Mouse (Mus musculus): Measurements from ENCODE around the gene Ppp6c. TPM values are rescaled to one million over a fixed set of nuclear protein-coding genes. Genes with fewer than 3 reads are reported as not detected.

The Ppp6c gene
- polyA plus RNA-seq, 1 experiment from 2014 or later = 91.7 TPM

DNA sequence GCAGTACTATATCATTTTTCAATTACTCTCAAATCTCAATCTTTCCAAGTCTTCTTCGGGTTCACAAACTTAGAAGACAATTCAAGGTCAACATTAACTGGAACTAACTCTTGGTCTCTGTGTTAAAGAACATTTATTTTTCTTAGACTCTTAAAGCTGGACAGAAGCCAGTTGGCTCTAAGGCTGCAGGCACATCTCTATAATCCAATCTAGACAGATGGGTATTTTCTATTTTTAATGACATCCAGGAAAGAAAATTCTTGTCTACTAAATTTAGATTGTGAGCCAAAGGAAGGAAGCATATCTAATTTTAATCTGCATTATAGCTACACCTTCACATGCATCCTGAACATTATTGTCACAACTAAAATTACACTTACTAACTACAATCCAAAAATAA, 68.3 kb downstream of the Ppp6c start:
- WGBS = 91% methylated on average over 1 of the region's 1 CpGs
- DNase-seq (ENCODE audit: low spot score) = peak; percentile 41

DNA sequence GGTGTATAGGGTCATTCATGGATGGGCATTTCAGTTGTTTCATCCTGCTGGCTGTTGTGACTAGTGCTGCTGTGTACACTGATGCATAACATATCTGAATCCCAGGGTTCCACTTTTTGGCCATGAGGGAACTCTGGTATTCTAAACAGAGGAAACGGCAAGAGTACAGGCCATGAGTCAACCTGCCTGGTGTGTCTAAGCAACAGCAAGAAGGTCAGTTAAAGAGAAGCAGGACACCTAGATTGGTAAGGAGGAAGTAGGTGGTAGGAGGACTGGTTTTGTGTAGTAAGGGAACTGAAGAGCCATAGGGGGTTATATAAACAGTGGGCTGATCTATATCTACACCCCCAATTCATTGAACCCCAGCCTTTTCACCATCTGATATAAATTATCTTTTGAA, 69.4 kb downstream of the Ppp6c start:
- no peak overlapping the region for H3K27ac ChIP-seq (ENCODE audit: low read depth, low read length)
- 97% methylated on average over 1 of the region's 1 CpGs for WGBS

More for the DNA sequence above, 68.3 kb downstream of the Ppp6c start:
- no peak overlapping the region for H3K4me3 ChIP-seq (ENCODE audit: low read depth, low read length)
- H3K9ac ChIP-seq (ENCODE audit: low read length) = no peak overlapping the region
- ATAC-seq = no peak
- no peaks in the 10 kb centered on the region for H3K27me3 ChIP-seq (replicated peaks; ENCODE audit: control insufficient read depth, insufficient read depth, low read length)
- no peak overlapping the region for H3K4me2 ChIP-seq (ENCODE audit: low read length)
- no peaks in the 10 kb centered on the region for H3K9me3 ChIP-seq (replicated peaks; ENCODE audit: control insufficient read depth, low read length)
- H3K4me1 ChIP-seq (ENCODE audit: control insufficient read depth, insufficient read depth, low read length) = no peaks in the 10 kb centered on the region
- no peak overlapping the region for H3K27ac ChIP-seq (ENCODE audit: low read depth, low read length)
- H3K36me3 ChIP-seq (ENCODE audit: control insufficient read depth, insufficient read depth, low read length) = peaks cover 7% of the 10 kb centered on the region; the same call in 1 of the 2 replicates

DNA sequence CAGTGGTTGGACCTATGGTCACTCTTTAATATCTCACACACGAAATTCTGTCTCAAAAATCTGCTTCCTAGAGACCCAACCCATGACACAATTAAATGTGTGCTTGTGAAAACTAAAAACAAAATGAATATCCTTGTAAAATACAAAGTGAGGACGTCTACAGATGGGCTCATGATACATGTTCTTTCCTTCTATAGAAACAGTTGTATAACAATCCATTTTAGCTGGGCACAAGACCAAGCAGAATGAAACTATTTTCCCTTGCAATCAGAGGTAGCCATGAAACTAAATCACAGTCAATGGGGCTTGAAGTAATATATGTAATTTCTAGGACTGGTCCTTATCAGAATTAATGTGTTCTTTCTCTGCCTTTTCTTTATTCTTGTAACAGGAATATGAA, 75.3 kb downstream of the Ppp6c start:
- Histone ChIP-seq H3K36me3 (ENCODE audit: control insufficient read depth, insufficient read depth, low read length) (no peaks in the 10 kb centered on the region), H3K27me3 (replicated peaks; ENCODE audit: control insufficient read depth, insufficient read depth, low read length) (no peaks in the 10 kb centered on the region), H3K27ac (ENCODE audit: low read depth, low read length) (no peak overlapping the region), H3K4me1 (ENCODE audit: control insufficient read depth, insufficient read depth, low read length) (no peaks in the 10 kb centered on the region), H3K9me3 (replicated peaks; ENCODE audit: control insufficient read depth, low read length) (no peaks in the 10 kb centered on the region), H3K4me3 (ENCODE audit: low read depth, low read length) (no peak overlapping the region), H3K9ac (ENCODE audit: low read length) (no peak overlapping the region), H3K4me2 (ENCODE audit: low read length) (no peak overlapping the region)
- WGBS = 85% methylated on average over 2 of the region's 2 CpGs
- ATAC-seq = no peak
- DNase-seq (ENCODE audit: low spot score) = no peak

More for the DNA sequence above, 69.4 kb downstream of the Ppp6c start:
- Histone ChIP-seq H3K9ac (ENCODE audit: low read length) (no peak overlapping the region), H3K9me3 (replicated peaks; ENCODE audit: control insufficient read depth, low read length) (no peaks in the 10 kb centered on the region), H3K4me2 (ENCODE audit: low read length) (no peak overlapping the region), H3K27me3 (replicated peaks; ENCODE audit: control insufficient read depth, insufficient read depth, low read length) (no peaks in the 10 kb centered on the region), H3K36me3 (ENCODE audit: control insufficient read depth, insufficient read depth, low read length) (peaks cover 7% of the 10 kb centered on the region; the same call in 1 of the 2 replicates), H3K4me3 (ENCODE audit: low read depth, low read length) (no peak overlapping the region), H3K4me1 (ENCODE audit: control insufficient read depth, insufficient read depth, low read length) (no peaks in the 10 kb centered on the region)
- ATAC-seq (no peak), DNase-seq (ENCODE audit: low spot score) (no peak)

DNA sequence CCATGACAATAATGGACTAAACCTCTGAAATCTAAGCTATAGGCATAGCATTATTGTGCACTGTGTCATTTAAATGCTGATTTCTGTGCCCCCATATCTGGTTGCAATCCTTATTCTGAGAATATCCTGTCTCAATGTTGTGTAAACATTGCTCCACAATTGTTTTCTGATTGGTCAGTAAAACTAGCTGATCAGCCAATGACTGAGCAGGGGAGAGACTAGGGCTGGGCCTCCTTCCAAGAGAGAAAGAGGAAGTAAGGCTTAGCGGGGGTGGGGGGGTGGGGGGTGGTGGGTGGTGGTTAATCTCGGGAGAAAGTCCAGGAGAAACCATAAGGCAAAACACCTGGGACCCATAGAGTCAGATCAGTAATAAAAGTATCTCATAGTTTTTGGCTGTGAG, 78.2 kb downstream of the Ppp6c start:
- no peaks in the 10 kb centered on the region for H3K36me3 ChIP-seq (ENCODE audit: control insufficient read depth, insufficient read depth, low read length)
- no peak for ATAC-seq
- H3K27me3 ChIP-seq (replicated peaks; ENCODE audit: control insufficient read depth, insufficient read depth, low read length) = no peaks in the 10 kb centered on the region
- H3K9ac ChIP-seq (ENCODE audit: low read length) = no peak overlapping the region
- no peaks in the 10 kb centered on the region for H3K4me1 ChIP-seq (ENCODE audit: control insufficient read depth, insufficient read depth, low read length)
- no peak overlapping the region for H3K27ac ChIP-seq (ENCODE audit: low read depth, low read length)
- no peaks in the 10 kb centered on the region for H3K9me3 ChIP-seq (replicated peaks; ENCODE audit: control insufficient read depth, low read length)
- no peak for DNase-seq (ENCODE audit: low spot score)
- no peak overlapping the region for H3K4me3 ChIP-seq (ENCODE audit: low read depth, low read length)
- H3K4me2 ChIP-seq (ENCODE audit: low read length) = no peak overlapping the region
- 58% methylated on average over 2 of the region's 2 CpGs for WGBS

DNA sequence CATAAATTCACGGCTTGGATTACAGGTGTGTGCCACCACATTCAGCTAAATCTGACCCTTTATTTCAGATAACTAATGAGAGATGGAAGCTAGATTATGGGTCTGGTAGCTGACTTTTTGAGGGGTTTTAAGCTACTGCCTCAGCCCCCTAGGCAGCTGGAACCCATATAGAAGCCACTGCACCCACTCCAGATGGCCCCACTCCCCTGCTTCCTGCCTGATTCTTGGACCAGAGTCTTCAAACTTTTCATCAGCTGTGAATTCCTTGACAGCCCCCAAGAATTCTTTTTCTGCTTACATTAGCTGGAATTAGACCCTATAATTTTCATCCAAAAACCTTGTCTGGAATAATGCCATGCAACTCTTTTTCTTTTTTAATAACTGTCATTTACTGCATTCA, 79.8 kb downstream of the Ppp6c start:
- no peak overlapping the region for H3K27ac ChIP-seq (ENCODE audit: low read depth, low read length)
- no peaks in the 10 kb centered on the region for H3K36me3 ChIP-seq (ENCODE audit: control insufficient read depth, insufficient read depth, low read length)
- peak; percentile 21 for DNase-seq (ENCODE audit: low spot score)
- WGBS = 100% methylated on average over 1 of the region's 1 CpGs
- H3K4me3 ChIP-seq (ENCODE audit: low read depth, low read length) = no peak overlapping the region
- no peaks in the 10 kb centered on the region for H3K27me3 ChIP-seq (replicated peaks; ENCODE audit: control insufficient read depth, insufficient read depth, low read length)
- H3K4me2 ChIP-seq (ENCODE audit: low read length) = no peak overlapping the region
- no peaks in the 10 kb centered on the region for H3K9me3 ChIP-seq (replicated peaks; ENCODE audit: control insufficient read depth, low read length)
- H3K4me1 ChIP-seq (ENCODE audit: control insufficient read depth, insufficient read depth, low read length) = no peaks in the 10 kb centered on the region
- H3K9ac ChIP-seq (ENCODE audit: low read length) = no peak overlapping the region
- no peak for ATAC-seq

Other genes with a start within 250 kb of the Ppp6c start
- 1.4 and 1.8 TPM in 2 replicates for gene Wdr38, start 229.0 kb downstream of the Ppp6c start, polyA plus RNA-seq (2014; fragmentation: Nextera tagmentation; extraction: Ambion mirVana)
- 142 and 144 TPM in 2 replicates for gene Arpc5l, start 221.1 kb downstream of the Ppp6c start, polyA plus RNA-seq (2014; fragmentation: Nextera tagmentation; extraction: Ambion mirVana)
- 779 and 875 TPM in 2 replicates for gene Rpl35, start 220.8 kb downstream of the Ppp6c start, polyA plus RNA-seq (2014; fragmentation: Nextera tagmentation; extraction: Ambion mirVana)
- gene Golga1, start 160.9 kb downstream of the Ppp6c start, polyA plus RNA-seq (2014; fragmentation: Nextera tagmentation; extraction: Ambion mirVana) = 36.4 and 41.0 TPM in 2 replicates
- 12.1 and 15.9 TPM in 2 replicates for gene Scai, start 35.7 kb downstream of the Ppp6c start, polyA plus RNA-seq (2014; fragmentation: Nextera tagmentation; extraction: Ambion mirVana)